33 mouse cellular contexts compared by ENCODE assay signal in the genomic region with DNA sequence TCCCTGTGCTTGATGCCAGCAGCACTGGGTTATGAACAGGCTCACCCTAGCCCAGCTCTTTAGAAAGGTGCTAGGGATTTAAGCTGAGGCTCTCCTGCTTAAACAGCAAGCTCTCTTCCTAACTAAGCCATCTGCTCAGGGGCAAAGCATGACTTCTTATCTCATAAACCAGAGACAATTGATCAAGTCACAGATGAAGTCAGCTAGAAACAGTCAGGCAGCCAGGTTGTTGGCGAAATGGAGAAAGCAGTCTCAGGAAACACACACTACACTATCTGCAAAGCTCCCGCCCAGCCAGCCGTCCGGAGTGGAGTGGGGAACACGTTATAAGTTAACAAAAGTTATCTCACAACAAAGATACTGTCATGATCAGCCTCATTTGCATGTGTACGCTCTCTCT. TPM values are rescaled to one million over a fixed set of nuclear protein-coding genes. Genes with fewer than 3 reads are reported as not detected.
DNase-seq lines count a peak whose midpoint lies in the region; ATAC-seq and TF ChIP-seq lines count a peak whose summit lies in the region.
"Had no signal": no experiment of that assay in that cellular context is flagged by ENCODE, and none has a peak within 500 bp of the region (broad histone marks: within the 10 kb centered on the region; RNA-seq: fewer than 3 reads in every experiment).

No protein-coding gene starts in this region.

- no peaks in the 10 kb centered on the region for H3K9me3 ChIP-seq in stomach, embryonic 15.5 days
- H3K9me3 ChIP-seq in stomach, postnatal 0 days (ENCODE audit: control insufficient read depth, low read length) = no peaks in the 10 kb centered on the region
- H3K9me3 ChIP-seq in liver, embryonic 14.5 days (ENCODE audit: control insufficient read depth, low read length) = no peaks in the 10 kb centered on the region
- H3K9me3 ChIP-seq: embryonic facial prominence, embryonic 13.5 days; heart, embryonic 15.5 days; hindbrain, embryonic 13.5 days had no signal

- no peak for TF ChIP-seq EP300 in stomach, postnatal 0 days (optimal IDR thresholded peaks at IDR 0.05)
- peak; percentile 90 for TF ChIP-seq EP300 in liver, embryonic 14.5 days (IDR thresholded peaks at IDR 0.05; ENCODE audit: low read depth)

- no peak overlapping the region for H3K9ac ChIP-seq in stomach, embryonic 15.5 days
- H3K9ac ChIP-seq in stomach, postnatal 0 days (ENCODE audit: low read length) = no peak overlapping the region
- 0 out of 2 replicates have a peak overlapping the region, but pooled peaks have one; percentile 15 for H3K9ac ChIP-seq in liver, embryonic 14.5 days (replicated peaks)
- H3K9ac ChIP-seq: embryonic facial prominence, embryonic 13.5 days; heart, embryonic 15.5 days; hindbrain, embryonic 13.5 days had no signal

- TF ChIP-seq POLR2A in cerebellum, adult 2 months (IDR thresholded peaks at IDR 0.05; ENCODE audit: borderline replicate concordance, insufficient read depth, low read length) = no peak

- no peaks in the 10 kb centered on the region for H3K36me3 ChIP-seq in stomach, embryonic 15.5 days
- no peaks in the 10 kb centered on the region for H3K36me3 ChIP-seq in stomach, postnatal 0 days (ENCODE audit: control insufficient read depth, insufficient read depth, low read length)
- no peaks in the 10 kb centered on the region for H3K36me3 ChIP-seq in liver, embryonic 14.5 days (replicated peaks; ENCODE audit: control insufficient read depth, insufficient read depth, low read depth)
- H3K36me3 ChIP-seq: embryonic facial prominence, embryonic 13.5 days; heart, embryonic 15.5 days; hindbrain, embryonic 13.5 days had no signal

- DNase-seq in stomach, postnatal 0 days (ENCODE audit: low spot score) = no peak
- peak; percentile 71 to 76 (median 75) for DNase-seq in liver, embryonic 14.5 days (ENCODE audit: low read depth in 3 of 3, low spot score in 3 of 3)
- peak; percentile 1 for DNase-seq in yolk sac, embryonic 10.5 days (ENCODE audit: low spot score)
- DNase-seq in left cerebral cortex, adult 8-10 months (ENCODE audit: low spot score in 2 of 2) = no peak
- DNase-seq in cerebellum, adult 8-10 months = no peak
- DNase-seq in cerebellum, adult 2 months = no peak
- DNase-seq: adrenal gland, adult 8-10 months; cerebellum, postnatal 10 days; gastrocnemius, postnatal 36 days; heart, postnatal 36 days; kidney, adult 2 months; layer of hippocampus, adult 9-11 months; lung, adult 2 months; lung, postnatal 14 days; midbrain, embryonic 14.5 days; retina, postnatal 1 day; right cerebral cortex, postnatal 4 days; thymus, adult 18-20 months; thymus, postnatal 4 days had no signal

- H3K4me1 ChIP-seq in stomach, embryonic 15.5 days = no peaks in the 10 kb centered on the region
- H3K4me1 ChIP-seq in stomach, postnatal 0 days (replicated peaks; ENCODE audit: control insufficient read depth, insufficient read depth) = no peaks in the 10 kb centered on the region
- H3K4me1 ChIP-seq in liver, embryonic 14.5 days (replicated peaks; ENCODE audit: control insufficient read depth in 2 of 2, insufficient read depth in 2 of 2, low read length in 1 of 2) = peaks cover 37 to 39% of the 10 kb centered on the region in 2 experiments
- no peaks in the 10 kb centered on the region for H3K4me1 ChIP-seq in cerebellum, adult 2 months (ENCODE audit: control insufficient read depth, insufficient read depth, low read length)
- H3K4me1 ChIP-seq: embryonic facial prominence, embryonic 13.5 days; heart, embryonic 15.5 days; hindbrain, embryonic 13.5 days had no signal

- no peak for TF ChIP-seq CTCF in stomach, postnatal 0 days (IDR thresholded peaks at IDR 0.05; ENCODE audit: low read depth)
- TF ChIP-seq CTCF in liver, embryonic 14.5 days (IDR thresholded peaks at IDR 0.05; ENCODE audit: low read depth) = no peak
- no peak for TF ChIP-seq CTCF in cerebellum, adult 2 months (IDR thresholded peaks at IDR 0.05; ENCODE audit: borderline replicate concordance, insufficient read depth, low read depth, low read length)

- WGBS in stomach, embryonic 15.5 days = 51% methylated on average over 6 of the region's 6 CpGs
- 60% methylated on average over 6 of the region's 6 CpGs for WGBS in stomach, postnatal 0 days
- 9% methylated on average over 6 of the region's 6 CpGs for WGBS in liver, embryonic 14.5 days (ENCODE audit: insufficient replicate concordance)
- 87% methylated on average over 6 of the region's 6 CpGs for WGBS in cerebellum, adult 2 months

- peak; percentile 61; the same call in 1 of the 2 replicates for ATAC-seq in stomach, embryonic 15.5 days (ENCODE audit: insufficient read depth, low FRiP score, low read depth)
- ATAC-seq in stomach, postnatal 0 days (ENCODE audit: low FRiP score, low TSS enrichment) = no peak
- ATAC-seq in erythroblast, adult 5-6 weeks (replicated peaks; ENCODE audit: low FRiP score, poor library complexity, severe bottlenecking) = peak; percentile 75
- peak; percentile 80 for ATAC-seq in liver, embryonic 14.5 days (ENCODE audit: insufficient read depth)
- ATAC-seq: forebrain, embryonic 16.5 days had no signal

- H3K4me3 ChIP-seq in stomach, embryonic 15.5 days (replicated peaks) = no peak overlapping the region
- no peak overlapping the region for H3K4me3 ChIP-seq in stomach, postnatal 0 days (ENCODE audit: low read depth, low read length)
- H3K4me3 ChIP-seq in liver, embryonic 14.5 days (ENCODE audit: insufficient read depth in 1 of 2, low read depth in 2 of 2, low read length in 2 of 2) = no peak overlapping the region
- H3K4me3 ChIP-seq in cerebellum, adult 2 months (replicated peaks; ENCODE audit: insufficient read depth, low read depth, low read length) = no peak overlapping the region
- H3K4me3 ChIP-seq: embryonic facial prominence, embryonic 13.5 days; heart, embryonic 15.5 days; hindbrain, embryonic 13.5 days had no signal

- H3K27me3 ChIP-seq in stomach, embryonic 15.5 days (replicated peaks) = no peaks in the 10 kb centered on the region
- no peaks in the 10 kb centered on the region for H3K27me3 ChIP-seq in stomach, postnatal 0 days (ENCODE audit: control insufficient read depth, insufficient read depth, low read length)
- no peaks in the 10 kb centered on the region for H3K27me3 ChIP-seq in liver, embryonic 14.5 days (ENCODE audit: control insufficient read depth, insufficient read depth, low read length)
- H3K27me3 ChIP-seq in cerebellum, adult 2 months (ENCODE audit: control insufficient read depth, insufficient read depth, low read length) = no peaks in the 10 kb centered on the region
- H3K27me3 ChIP-seq: embryonic facial prominence, embryonic 13.5 days; heart, embryonic 15.5 days; hindbrain, embryonic 13.5 days had no signal

- H3K27ac ChIP-seq in stomach, embryonic 15.5 days = no peak overlapping the region
- no peak overlapping the region for H3K27ac ChIP-seq in stomach, postnatal 0 days (replicated peaks)
- peak overlapping the region; percentile 82 for H3K27ac ChIP-seq in liver, embryonic 14.5 days
- H3K27ac ChIP-seq in cerebellum, adult 2 months (ENCODE audit: insufficient read depth, low read length) = no peak overlapping the region
- H3K27ac ChIP-seq: embryonic facial prominence, embryonic 13.5 days; heart, embryonic 15.5 days; hindbrain, embryonic 13.5 days; kidney, postnatal 0 days had no signal

- no peak overlapping the region for H3K4me2 ChIP-seq in stomach, embryonic 15.5 days
- no peak overlapping the region for H3K4me2 ChIP-seq in stomach, postnatal 0 days (replicated peaks; ENCODE audit: low read depth)
- H3K4me2 ChIP-seq in liver, embryonic 14.5 days (ENCODE audit: low read depth) = peak overlapping the region; percentile 43
- H3K4me2 ChIP-seq: embryonic facial prominence, embryonic 13.5 days; heart, embryonic 15.5 days; hindbrain, embryonic 13.5 days had no signal

RNA-seq across cellular contexts. Expression of a gene that starts 45.5 kb away (rescaled TPM):
- polyA plus RNA-seq in stomach, embryonic 15.5 days (2015; fragmentation: Nextera tagmentation; extraction: Ambion mirVana) = not detected in 2 replicates
- polyA plus RNA-seq in stomach, postnatal 0 days (2015; fragmentation: Nextera tagmentation; extraction: Ambion mirVana) = not detected in 2 replicates
- total RNA-seq in erythroblast, adult 5-6 weeks (2015; ENCODE audit: low replicate concordance) = not detected in 2 replicates
- total RNA-seq in erythroblast, adult 5-6 weeks (2017; ENCODE audit: low replicate concordance) = not detected in 2 replicates
- not detected in 2 replicates for polyA plus RNA-seq in liver, embryonic 14.5 days (2012; rRNA removed)
- not detected in 2 replicates for polyA plus RNA-seq in liver, embryonic 14.5 days (2014; fragmentation: Nextera tagmentation; extraction: Ambion mirVana)
- total RNA-seq in left cerebral cortex, adult 8-10 months (2022) = not detected
- not detected in 2 replicates for polyA plus RNA-seq in cerebellum, adult 2 months (2012; rRNA removed)
- total RNA-seq: adrenal gland, adult 8-10 months; ES-E14; gastrocnemius, postnatal 36 days; heart, adult 8-10 months; heart, postnatal 36 days; megakaryocyte, adult 5-6 weeks had no signal
- polyA plus RNA-seq: embryonic facial prominence, embryonic 13.5 days; forebrain, embryonic 16.5 days; hindbrain, embryonic 13.5 days; kidney, adult 2 months; kidney, postnatal 0 days; large intestine, adult 2 months; limb, embryonic 11.5 days; lung, adult 2 months; midbrain, embryonic 14.5 days; neural tube, embryonic 11.5 days; stomach, embryonic 14.5 days had no signal

Comparison
In these comparisons a context has a peak if more than half of its experiments do, and no peak if none do; other contexts are left out.
1. DNase-seq: peak in liver, embryonic 14.5 days (3 of 3) and yolk sac, embryonic 10.5 days (single experiment); none in stomach, postnatal 0 days (single experiment), left cerebral cortex, adult 8-10 months (0 of 2), cerebellum, adult 8-10 months (single experiment) and cerebellum, adult 2 months (0 of 2).